Mouse (Mus musculus) layer of hippocampus, adult 11-12 months (tissue): Measurements from ENCODE around the gene Wdr59.

Source experiments
- DNase-seq: peaks from one replicate; pipeline ENCODE4 v3.0.0; 2022; ENCODE audit warnings: low spot score

Wdr59 gene

GRCm38 (mm10) chr8:111521713-111522429 lies at the start of gene Wdr59:
Gene Wdr59 (minus strand): TSS chr8:111522092.
- DNase-seq: peak; percentile 99

GRCm38 (mm10) chr8:111571661-111572060 lies 49.8 kb upstream of the Wdr59 start:
- DNase-seq: no peak

DNA sequence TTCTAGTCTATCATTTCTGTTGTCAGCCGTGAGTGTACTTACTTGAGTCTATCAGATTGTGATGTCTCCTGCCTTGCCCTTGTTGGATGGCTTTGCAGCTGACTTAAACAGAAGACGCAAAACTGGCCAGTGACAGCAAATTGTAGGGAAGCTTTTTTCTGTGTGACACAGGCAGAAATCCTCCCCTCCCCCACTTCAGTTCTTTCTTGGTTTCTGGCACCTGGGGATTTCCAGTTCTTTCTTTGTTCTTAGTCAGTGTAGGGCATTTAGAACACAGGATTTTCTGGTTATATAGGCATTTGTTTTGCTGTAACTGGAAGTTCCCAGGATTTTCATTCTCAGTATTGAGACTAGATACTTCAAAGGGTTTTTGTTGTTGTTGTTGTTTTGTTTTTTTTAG lies 48.5 kb upstream of the Wdr59 start:
- DNase-seq: no peak

- no peak for DNase-seq
Measured at GRCm38 (mm10) chr8:111569926-111570325, 48.0 kb upstream of the Wdr59 start.

GRCm38 (mm10) chr8:111568029-111568428 lies 46.1 kb upstream of the Wdr59 start:
- DNase-seq: no peak

DNA sequence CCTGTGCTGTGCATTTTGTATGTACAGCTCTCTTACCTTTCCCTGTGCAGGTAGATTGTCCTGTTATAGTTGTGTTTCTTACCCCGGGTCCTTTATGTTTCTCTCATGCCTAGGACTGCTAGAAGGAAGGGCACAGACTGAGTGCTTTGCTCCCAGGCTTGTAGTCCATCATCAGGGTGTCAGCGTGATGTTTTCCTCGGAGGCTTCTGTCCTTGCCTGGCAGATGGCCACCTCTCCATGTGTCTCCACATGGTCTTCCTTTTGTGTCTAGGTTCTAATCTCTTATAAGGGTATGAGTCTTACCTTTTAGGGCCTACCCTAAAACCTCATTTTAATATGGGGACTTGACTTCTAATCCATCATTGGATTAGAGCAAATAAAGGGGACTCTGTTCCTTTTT lies 45.7 kb upstream of the Wdr59 start:
- no peak for DNase-seq

DNA sequence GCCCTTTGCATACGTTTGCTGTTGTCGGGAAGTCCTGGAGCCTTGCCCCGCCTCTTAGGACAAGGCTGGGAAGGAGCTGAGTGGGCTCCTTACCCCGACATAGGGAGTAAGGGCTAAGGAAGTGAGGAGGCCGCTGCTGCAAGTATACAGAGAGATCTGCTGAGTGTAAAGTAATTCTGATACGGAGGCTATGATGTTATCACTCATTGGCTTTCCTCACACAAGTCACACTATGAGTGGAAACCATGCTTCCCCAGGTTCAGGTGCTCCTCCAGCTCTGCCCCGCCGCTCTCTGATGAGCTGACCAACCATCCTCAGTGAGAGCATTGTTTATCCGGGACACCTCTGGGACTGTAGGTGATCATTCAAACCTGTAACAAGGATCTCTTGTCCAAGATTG lies 44.4 kb upstream of the Wdr59 start:
- no peak for DNase-seq

GRCm38 (mm10) chr8:111565784-111566191 lies 43.9 kb upstream of the Wdr59 start:
- DNase-seq: no peak

DNA sequence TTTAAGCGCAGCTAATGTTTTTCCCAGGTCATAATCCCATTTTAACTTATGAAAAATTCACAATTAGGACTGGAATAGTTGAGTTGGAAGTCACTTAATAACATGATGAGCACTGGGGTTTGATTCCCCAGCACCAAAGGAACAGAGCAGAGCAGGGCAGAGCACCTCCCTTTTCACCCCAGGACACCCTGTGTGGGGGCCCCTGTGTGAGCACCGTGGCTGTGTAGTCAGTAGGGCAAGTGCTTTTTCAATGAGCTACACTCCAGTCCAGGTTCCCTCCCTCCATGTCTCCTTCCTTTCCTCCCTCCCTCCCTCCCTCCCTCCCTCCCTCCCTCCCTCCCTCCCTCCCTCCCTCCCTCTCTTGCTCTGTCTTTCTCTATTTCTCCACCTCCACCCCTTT lies 42.2 kb upstream of the Wdr59 start:
- DNase-seq: no peak

- DNase-seq: no peak
Measured at GRCm38 (mm10) chr8:111563687-111564086, 41.8 kb upstream of the Wdr59 start.

GRCm38 (mm10) chr8:111563075-111563474 lies 41.2 kb upstream of the Wdr59 start:
- DNase-seq: no peak

DNA sequence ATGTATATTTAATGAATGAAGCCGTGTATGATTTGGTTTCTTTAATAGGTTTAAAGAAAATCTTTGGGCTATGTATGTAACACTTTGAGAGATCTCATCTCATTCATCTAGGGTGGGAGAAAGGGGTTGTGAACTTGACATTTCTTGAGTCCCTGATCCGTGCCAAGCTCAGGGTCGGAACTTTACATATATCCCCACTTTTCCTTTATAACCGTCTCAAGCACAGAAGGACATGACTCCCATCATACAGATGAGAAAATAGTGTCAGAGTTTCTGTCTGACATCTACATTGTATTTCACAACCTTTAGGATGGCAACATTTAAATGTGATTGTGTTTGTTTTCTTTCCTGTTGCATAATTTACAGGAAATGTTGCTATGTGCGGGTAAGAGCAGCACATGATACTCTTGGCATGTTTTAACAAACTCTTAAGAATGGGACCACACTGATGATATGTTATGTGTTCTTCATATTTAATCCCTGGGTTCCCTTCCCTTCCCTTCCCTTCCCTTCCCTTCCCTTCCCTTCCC lies 40.4 kb upstream of the Wdr59 start:
- no peak for DNase-seq

DNA sequence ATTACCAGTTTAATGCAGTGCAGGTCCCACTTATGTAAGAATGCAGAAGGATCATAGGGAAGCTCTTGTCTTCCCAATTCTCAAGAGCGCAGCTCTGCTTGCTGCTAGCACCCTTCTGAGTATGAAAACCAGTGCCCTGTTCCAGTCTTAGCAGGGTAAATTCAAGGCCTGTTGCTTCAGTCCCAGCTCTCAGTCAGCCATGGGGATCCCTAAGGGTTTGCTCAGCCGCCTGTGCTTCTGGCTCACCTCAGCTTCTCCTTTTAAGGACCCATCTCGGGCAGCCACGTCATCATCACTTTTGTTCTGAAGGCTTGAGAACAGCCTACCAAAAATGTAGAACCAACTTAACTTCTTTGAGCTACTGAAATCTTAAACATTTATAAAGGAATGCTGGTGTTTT lies 39.9 kb upstream of the Wdr59 start:
- no peak for DNase-seq

- DNase-seq: no peak
Measured at GRCm38 (mm10) chr8:111551511-111552130, 29.7 kb upstream of the Wdr59 start.

DNA sequence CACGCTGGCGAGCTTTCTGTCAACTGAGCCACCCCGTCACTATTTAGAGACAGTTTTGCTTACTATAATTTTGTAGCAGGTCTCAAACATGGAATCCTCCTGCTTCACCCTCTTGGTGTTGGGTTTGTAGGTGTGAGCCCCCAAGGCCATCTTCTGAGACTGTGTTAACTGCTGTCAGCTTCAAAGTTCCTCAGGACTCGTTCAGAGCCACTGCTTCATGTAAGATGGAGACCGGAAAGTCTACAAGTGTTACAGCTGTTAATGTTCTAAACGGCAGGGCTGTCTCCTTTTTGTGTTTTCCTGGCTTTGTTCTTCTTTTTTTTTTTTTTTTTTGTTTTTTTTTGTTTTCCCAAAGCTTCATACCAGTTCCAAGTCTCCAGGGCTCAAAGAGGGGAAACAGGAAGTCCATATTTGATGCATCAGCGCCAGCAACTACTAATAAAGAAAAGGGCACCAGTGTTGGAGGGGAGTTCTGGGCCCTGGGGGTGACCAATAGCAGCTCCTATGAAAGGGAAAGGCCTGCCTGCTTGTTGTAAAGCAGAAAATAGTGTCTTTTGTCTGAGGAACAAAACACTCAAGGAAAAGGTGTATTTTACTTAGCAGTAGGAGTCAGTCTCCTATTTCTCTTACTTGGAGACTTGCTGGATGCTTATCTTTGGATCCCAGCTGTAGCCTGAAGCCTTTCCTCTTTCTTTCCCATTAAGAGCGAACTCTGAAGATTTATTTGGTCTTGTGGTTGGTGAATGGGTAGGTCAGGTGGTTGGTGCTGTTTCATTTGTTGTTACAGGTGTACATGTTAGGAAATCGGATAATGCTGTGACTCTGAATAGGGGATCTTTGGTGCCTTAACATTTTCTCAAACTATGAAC lies 28.3 kb upstream of the Wdr59 start:
- DNase-seq: no peak

- no peak for DNase-seq
Measured at GRCm38 (mm10) chr8:111548201-111548600, 26.3 kb upstream of the Wdr59 start.

DNA sequence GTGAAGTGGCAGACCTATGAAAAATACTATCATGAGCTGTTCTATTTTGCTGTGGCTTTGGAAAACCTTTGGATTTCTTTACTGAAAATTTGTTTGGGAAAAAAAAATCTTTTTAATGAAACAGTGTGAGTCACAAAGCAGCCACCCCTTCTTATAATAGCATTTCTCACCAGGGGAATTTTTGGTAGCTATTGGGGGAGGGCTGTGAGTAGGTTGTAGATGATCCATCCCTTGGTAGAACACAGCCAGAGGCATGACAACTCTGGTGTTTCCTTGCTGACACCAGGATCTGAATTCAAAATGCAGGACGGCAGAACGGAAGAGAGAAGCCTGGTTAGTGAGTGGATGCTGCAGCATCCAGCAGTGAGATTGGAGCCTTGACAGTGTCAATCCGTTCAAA lies 25.3 kb upstream of the Wdr59 start:
- no peak for DNase-seq

DNA sequence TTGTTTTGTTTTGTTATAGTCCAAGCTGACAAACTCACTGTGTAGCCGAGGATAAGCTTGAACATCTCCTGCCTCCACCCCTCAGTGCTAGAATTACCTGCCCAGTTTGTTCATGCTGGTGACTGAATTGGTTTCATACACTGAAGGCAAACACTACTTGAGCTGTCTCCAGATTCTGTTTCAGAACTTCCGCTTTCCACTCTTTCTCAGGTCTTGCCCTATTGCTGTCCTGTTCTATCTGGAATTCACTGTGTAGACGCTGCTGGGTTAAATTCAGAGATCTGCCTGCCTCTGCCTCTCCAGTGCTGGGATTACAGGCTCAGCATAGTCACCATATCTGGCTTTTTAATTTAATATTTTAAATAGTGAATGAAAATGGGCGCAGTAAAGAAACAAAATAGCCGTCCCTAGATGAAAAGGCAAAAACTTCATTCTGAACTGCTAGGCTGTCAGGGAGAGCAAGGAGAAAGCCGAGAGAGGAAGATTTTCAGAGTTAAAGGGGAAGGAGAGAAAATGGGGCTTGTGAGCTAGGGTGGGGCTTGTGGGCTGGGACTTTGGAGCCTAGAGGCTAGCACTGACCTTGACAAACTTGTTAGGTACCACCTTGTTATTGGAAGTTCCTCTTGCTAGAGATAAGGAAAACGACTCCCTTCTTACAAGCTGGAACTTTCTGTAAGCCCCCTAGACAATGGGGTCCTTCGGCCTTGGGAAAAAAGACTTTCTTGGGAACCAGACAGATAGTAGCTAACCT lies 23.7 kb upstream of the Wdr59 start:
- no peak for DNase-seq

GRCm38 (mm10) chr8:111543712-111544380 lies 22.0 kb upstream of the Wdr59 start:
- DNase-seq: no peak

- peak; percentile 21 for DNase-seq
Measured at GRCm38 (mm10) chr8:111539422-111540076, 17.7 kb upstream of the Wdr59 start.

DNA sequence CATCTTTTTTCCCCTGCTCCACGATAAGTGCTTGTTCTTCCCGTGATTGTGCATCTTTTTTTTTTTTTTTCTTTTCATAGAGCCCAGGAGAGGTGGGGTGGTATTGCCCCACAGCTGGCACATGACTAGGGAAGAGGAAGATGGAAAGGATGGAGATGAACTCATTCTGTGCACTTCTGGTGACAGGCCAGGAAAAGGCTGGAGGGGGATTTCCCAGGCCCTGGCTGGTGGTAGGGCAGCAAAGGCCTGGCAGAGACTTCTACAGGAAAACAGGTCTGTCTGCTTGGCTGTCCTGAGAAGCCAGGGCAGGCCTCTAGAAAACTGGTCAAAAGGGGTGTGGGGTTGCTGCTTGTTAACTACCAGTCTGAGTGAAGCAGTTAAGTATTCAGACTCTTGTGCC lies 16.3 kb upstream of the Wdr59 start:
- no peak for DNase-seq
